Mouse (Mus musculus): ENCODE data around the gene Hoxa4.

DNA sequence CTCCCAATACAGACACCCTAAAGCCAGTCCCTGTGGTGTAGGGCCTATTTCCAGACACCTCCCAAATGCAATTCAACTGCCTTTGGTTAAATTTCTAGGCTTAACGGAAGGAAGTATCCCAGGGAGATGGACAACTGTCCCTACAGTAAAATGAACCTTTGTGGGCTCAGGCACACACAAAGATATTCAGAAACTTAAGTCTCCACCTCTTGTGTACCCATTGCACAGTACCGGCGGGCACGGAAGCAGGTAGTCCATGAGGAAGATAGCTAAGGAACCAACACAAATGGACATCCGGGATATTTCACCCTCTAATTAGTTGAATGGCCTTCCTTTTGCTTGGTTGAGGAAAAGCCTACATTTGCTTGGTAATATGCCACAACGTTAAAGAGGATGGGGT lies 15.2 kb downstream of the Hoxa4 start:
- TF ChIP-seq CTCF (IDR thresholded peaks at IDR 0.05; ENCODE audit: low read depth), result no peak
- TF ChIP-seq EP300 (IDR thresholded peaks at IDR 0.05; ENCODE audit: low read depth), result no peak
